Mouse (Mus musculus) ES-CJ7 (cell line): ENCODE measurements around the gene Amh.
"Not testable (repeated sequence)": the region's sequence is repeated elsewhere in the genome, so short reads cannot be mapped to it uniquely, and the experiment has no call there.

ENCODE experiments used
- DNase-seq: peaks from one replicate; pipeline ENCODE4 v3.0.0; 2011; ENCODE audit warnings: low read depth, low spot score

The Amh gene

DNA sequence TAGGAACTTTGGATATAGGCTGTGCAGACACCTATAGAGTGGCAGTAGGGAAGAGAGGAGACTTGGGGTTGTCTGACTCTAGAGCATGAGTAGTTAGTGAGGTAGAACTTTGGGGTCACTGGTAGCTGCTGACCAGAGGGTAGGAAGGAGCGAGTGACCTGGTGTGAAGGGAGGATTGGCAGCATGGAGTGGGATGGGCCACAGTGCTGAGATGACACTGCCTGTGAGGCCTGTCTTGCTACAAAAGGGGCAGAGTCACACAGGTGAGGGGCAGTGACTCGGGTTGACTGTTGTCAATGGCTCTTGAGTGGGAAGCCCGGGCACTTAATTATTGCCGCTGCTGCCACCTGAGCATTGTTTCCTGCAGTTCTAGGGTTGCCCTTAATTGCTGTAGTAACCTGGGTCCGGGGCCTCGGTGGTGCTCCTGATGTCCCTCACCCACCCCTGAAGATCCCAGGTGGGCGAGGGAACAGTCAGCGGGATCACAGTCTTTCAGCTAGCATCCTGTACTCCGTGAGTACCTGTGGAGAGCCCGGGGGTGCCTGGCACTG is 22.9 kb downstream of the Amh start:
- DNase-seq = no peak

DNA sequence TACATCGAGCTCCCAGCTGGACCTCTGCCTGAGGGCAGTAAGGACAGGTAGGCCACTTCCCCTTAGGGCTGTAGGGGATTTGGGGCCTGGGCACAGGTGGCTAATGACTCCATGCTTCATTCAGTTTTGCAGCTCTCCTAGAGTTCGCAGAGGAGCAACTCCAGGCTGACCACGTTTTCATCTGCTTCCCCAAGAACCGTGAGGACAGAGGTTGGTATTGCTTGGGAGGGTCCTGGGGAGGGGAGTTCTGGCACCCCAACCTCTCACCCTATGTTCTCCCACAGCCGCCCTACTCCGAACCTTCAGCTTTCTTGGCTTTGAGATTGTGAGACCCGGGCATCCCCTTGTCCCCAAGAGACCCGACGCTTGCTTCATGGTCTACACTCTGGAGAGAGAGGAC is 23.5 kb downstream of the Amh start:
- DNase-seq = not testable (repeated sequence)

DNA sequence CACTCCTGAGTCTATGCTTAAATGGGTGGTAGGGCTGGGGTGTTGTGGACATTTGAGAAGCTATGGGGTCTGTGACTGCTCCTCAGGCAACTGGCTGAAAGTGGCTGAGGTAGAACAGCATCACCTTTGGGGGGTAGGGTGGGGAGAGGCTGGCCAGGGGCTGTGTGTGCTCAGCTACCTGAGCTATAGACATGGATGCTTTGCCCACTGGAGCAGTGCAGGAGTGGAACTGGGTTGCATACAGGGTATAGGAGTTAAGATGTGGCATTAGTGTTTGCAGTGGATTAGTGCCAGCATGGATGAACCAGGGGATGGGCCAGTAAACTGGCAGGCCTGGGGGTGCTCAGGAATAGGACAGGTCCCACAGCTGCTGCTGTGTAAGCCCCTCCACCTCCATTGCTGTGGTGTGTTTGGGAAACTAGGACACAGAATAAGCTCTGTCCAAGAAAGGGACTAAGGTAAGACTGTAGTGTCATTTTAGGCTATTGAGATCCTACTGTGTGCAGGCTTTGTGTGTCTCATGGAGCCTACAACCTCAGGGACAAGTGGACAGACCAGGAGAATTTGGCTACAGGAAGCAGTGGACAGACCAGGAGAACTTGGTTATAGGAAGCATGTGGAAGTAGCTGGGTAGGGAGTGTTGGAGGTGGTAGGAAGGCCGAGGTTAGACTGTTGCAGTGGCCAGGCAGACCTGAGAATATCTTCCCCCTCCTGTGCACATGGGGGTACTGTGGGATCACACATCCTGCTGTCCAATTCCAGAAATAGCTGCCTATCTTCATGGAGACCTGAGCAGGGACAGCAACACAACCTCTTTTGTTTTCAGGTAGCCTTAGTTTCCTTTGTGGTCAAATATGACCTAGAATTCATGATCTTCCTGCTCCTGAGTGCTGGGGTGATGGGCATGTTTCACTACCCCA is 24.6 kb downstream of the Amh start:
- no peak for DNase-seq

DNA sequence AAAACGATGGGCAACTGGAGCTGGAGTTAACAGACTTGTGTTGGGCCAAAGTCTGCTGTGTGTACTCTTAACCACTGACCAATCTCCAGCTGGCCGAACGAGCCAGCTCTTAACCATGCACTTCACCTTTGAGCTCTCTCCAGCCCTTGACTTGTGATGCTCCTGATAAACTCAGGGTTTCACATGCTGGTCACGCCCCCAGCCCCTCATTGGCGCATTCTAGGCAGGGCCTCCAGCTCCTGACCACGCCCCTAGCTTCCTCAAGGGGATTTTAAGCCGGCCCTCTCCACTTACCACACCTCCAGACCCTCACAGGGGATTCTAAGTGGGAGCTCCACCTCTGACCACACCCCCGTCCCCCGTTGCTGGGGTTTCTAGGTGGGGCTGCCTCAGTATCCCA is 26.1 kb downstream of the Amh start:
- peak; percentile 93 for DNase-seq

DNA sequence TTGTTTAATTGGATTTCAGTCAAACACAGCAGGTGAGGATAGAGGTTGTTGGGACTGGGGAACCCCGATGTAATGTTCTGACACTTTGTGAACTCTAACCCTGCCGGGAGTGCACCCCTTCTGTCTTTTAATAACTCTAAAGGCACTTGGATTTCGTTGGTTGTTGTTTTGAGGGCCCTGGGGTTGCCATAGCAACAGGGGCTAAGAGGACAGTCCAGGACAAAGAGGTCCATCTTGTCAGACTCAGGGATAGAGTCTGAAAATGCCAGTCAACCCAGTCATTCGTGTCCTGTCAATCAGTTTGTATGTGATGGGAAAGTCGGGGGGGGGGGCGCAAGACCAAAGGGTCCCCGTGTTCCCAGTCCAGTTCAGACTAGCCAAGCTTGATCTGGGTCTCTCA is 27.8 kb downstream of the Amh start:
- no peak for DNase-seq

DNA sequence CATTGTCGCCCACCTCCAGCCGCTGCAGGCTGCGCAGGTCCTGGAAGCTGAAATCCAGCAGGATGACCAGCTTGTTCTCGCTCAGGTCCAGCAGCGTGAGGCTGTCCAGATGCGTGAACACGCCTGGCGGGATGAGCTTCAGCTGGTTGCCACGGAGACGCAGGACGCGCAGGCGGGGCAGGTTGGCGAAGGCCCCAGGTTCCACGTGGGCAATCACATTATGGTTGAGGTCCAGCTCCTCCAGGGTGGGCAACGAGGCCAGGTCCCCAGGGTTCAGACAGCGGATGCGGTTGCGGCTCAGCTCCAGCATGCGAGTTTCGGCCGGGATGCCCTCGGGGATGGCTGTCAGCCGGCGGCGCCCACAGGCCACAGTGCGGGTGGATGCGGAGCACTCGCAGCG is 30.6 kb downstream of the Amh start:
- DNase-seq = no peak

DNA sequence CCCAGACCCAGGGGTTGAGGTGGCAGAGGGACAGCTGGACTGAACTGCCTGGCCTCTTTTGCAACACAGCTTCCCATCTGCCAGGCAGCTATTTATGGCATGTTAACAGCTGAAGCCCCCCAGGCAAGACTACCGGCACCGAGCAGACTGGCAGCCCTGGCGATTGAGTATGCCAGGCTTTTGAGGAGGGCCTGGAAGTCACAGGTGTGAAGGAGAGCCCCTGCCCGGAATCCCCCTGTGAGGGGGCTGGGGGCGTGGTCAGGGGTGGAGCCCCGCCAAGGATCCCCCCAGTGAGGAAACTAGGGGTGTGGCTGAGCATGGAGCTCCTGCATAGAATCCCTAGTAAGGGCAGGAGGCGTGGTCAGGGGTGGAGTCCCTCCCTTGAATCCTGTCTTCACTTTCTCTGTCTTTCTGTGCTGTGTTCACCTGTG is 31.9 kb downstream of the Amh start:
- peak; percentile 41 for DNase-seq

DNA sequence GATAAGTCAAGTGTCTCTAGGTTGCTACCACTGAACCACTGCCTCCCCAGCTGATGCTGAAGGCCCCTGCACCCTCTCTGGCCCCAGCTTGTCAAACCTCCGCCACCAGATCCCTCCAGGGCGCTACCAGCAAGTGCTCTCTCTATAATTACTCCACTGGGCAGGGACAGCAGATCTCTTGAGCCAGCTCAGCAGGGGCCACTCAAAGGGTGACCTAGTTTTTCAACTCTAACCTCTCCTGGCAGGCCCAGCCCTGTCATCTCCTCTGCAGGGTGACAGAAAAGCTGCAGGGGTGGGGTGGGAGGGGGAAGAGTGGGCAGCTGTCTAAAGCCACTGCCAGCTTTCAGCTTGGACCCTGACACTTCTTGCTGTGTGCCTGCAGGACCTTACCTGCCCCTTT is 32.8 kb downstream of the Amh start:
- DNase-seq = no peak

DNA sequence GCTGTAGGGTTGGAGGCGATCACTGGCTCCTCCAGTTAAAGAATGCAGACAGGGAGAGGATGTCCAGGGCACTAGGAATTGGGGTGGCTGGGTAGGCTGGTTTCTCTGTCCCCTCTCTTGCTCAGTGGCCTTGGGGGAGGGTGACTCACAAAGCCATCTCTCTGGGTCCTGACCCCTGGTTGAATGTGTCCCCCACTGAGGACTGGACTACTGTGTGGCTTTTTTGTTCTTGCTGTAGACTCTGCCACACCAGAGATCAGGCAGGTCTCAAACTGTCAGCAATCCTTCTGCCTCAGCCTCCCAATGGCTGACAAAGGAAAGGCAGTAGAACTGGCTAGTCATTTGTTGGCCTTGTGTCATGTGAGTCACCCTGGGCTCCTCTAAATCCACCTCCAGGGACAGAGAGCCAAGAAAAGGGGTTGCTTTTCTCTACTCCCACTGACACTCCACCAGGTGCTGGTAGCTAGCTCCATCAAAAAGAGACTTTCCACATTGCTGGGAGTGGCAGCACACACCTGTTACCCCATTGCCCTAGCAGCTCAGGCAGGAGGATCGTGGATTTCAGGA is 33.4 kb downstream of the Amh start:
- DNase-seq = no peak

DNA sequence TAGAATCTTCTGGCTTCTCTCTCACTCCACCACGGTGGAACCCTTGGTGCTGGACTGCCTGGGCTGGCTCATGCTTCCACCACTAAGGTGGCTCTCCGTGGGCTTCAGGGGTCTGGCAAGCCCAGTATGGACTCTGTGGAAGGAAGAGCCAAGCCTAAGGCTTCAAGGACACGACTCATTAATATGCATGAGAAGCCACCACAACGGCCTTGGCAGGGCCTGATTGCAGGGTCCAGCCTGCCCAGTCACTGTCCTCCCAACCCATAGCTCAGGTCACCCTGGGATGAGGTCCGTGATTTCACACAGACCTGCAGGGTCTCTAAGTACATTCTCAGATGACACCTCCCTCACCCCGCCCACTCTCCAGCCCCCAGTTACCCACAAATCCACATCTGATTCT is 34.8 kb downstream of the Amh start:
- DNase-seq = no peak

DNA sequence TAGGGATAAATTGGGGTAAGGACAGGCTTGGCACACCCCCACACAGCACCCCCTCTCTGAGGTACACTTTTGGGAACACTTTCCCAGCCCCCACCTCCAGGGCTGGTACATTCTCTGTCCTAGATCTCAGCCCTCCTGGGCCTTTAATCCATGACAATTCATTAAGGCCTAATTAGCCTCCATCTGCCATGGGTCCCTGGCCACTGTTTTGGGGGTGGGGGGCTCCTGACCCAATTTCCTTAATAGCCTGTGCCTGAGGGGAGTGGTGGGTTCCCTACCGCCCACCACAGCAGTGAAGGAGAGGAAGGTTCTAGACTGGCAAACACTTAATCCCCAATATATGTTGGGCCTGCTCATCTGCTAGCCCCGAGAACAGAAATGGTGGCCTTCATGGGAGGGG is 36.6 kb downstream of the Amh start:
- DNase-seq = no peak

DNA sequence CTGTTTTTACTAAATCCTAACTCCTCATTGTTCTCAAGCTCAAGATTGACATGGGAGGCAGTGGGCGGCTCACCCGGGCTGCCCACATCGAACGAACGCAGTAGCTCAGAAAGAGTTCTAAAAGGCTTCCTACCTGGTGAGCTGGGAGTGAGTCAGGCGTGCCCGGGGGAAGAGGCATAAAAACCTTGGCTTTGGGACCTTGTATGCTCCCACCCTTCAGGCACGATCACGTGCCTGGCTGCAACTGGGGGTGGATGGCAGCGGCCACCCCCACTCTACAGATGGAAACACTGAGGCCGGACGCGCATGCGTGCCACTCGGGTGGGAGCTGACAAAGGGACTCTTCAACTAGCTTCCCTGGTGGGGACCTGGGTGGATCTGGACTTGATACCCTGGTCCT is 37.3 kb downstream of the Amh start:
- DNase-seq = no peak

DNA sequence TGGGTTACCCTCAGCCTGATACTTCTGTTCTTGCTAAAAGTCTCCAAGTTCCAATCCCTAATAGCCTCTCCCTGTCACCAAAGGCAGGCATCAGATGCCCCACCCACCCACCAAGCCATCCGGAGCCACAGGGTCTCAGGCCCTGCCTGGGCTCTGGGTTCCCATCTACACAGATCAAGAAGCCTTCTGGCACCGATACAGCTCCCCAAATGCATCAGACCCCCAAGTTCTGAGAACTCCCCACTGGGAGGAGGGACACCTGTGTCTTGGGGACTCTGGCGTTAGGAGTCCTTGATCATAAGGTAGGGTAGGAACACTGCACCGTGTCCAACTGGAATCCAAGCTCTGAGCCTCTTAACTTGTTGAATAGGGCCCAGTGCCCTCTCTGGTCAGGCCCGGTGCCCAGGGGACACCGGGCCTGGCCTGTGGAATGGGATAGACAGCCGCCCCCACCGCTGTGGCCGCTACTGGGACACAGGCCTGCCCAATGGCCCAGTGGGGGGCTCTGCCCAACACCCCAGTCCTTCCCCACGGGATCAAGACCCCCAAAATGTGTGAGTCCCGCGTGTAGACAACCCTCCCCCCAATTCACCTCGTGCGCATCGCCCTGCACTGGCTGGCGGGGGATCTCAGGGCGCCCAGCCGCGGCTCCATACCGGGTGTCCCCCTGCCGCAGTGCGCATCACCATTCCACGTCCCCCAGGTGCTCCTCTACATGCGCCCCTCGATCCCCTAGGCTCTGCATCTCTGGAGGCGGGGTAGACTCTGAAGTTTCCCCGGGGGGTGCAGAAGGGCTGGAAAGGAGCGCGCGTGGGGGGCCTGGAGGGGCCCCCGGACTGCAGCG is 38.3 kb downstream of the Amh start:
- no peak for DNase-seq

DNA sequence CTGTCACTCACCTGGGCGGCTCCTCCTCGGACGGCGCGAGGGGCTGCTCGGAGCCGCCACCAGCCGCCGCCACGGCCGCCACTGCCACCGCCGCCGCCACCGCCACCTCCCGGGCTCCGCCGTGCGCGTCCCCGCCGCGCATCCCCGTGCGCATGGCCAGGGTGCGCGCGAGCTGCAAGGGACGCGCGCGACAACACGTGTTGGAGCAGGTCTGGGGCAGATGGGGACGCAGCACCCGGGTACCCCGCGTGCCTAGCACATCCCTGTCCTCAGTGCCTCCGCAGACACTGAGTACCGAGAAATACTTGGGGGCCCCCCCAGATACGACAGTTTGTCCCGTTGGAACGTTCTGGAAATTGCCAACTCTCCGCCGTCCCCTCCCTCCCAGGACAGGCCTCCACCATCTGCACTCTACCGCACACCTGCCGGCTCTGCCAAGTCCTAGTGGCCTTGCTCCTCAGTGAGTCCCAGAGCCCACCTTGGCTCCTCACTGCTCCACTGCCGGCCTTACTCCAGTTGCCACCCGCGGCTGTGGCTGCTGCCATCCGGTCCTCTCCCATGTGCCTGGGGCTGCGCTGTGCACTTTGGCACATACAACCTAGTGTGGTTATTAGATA is 39.0 kb downstream of the Amh start, which contains the start of gene Lingo3:
TSS of gene Lingo3 (minus strand) at position 109 of the 617 bp plus-strand sequence.
- DNase-seq = no peak

DNA sequence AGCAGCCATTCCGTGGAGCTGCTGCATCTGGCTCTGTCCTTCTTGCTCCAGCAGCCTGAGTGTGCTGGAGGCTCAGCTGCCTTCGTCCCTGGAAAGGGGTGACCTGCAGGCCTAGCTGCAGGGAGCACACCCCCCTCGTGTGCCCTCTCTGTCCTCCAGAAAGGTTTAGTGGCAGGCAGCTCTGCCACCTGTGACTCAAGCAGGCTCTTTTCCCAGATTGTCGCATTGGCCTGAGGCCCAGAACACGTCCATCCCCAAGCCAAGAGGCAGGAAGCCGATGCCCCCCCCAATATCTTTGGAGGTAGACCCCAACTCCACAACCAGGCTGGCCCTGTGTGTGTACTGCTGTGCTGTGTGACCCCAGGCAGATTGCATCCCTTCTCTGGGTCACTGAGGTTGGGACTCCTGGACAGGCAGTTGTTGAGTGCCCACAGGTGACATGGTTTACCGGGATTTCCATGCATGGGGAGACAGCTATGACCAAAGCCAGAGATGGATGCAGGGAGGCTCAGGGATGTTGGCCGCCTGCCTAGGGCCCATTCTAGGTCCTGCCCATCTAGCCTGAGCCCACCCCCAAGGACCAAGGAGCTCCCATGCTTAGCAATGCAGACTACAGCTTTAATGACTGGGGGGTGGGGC is 40.1 kb downstream of the Amh start:
- no peak for DNase-seq

DNA sequence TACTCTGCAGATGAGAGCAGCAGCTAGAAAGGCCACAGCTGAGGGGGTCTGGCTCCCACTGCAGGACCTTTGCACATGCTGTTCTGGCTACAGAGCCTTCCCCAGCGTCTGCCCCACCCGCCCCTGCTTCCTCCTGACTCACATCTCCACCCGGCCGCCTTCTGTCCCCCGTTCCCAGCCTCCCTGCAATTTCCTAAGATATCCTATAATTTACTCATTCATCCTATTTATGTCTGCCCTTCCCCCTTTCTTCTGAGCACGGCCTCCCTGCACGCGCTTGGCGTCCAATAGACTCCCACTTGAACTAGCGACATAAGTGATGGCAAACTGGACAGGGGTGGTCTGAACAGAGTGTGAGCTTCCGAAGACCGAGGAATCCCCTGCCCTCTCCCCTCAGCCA is 40.7 kb downstream of the Amh start:
- no peak for DNase-seq

DNA sequence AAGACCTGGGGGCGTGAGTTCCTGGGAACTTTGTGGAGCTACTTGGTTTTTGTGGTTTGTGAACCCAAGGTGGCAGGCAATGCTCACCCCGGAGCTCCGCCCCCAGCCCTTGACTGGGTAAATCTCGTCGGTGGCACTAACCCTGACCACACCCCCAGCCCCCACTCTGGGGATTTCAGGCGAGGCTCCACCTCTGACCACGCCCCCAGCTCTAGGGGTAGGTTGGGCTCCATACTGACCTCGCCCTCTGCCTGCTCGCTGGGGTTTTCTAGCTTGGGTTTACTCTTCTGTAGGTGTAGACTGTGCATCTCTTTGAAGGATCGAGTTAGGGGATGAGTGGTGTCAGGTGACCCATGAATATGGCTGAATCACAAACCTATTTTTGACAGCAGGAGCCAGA is 43.5 kb downstream of the Amh start:
- peak; percentile 94 for DNase-seq

DNA sequence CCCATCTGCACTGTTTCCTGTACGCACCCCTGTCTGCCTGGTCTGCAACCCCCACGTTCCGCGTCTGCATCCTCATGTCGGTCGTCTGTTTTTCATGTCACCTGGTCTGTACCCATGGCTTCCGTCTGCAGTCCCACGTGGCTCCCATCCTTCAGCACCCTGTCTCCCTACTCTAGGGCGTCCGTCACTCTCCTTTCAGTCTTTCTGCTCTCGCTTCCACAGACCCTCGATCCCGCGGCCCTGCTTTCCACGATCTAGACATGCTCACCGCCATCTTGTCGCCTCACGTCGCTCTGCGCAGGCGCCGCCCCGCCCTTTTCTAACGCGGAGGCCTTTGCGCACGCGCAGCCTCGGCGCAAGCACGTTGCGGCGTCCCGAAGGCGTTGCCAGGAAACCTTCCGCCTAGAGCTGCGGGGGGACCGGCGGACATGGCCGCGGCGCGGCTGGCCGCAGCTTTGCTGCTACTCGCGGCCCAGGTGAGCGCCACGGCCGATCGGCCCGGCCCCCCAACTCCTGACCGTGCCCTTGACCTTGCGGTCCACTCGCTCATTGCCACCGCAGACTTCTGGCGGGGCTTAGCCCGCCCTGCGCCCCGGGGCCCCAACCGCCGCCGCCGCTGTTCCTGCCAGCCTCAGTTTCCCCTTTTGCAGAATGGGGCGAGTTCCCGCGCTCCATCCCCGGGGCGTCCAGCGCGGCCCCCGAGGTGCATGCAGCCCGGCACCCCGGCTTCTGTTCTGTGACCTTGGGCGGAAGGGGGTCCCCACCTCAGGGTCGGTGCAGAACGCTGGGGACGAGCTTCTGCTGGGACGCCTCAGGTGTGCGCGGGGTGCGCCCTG is 50.1 kb downstream of the Amh start, which contains the start of the genes Lsm7 and Sppl2b:
TSS of gene Lsm7 (minus strand) at position 297 of the 836 bp plus-strand sequence.
TSS of gene Sppl2b (plus strand) at position 363 of the 836 bp plus-strand sequence.
- peak; percentile 96 for DNase-seq

DNA sequence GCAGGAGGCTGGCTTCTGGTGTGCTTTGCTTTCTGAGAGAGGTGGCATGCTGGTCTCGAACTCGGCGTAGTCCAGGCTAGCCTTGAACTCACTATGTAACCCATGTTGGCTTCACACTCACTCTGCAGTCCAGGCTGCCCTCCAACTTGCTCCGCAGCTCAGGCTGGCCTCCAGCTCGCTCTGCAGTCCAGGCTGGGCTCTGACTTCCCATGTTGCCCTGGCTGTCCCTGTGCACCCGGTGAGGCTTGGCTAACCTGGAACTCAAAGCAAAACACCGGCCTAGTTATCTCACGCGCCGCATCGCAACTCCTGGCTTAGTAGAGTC is 50.7 kb downstream of the Amh start:
- DNase-seq = no peak

DNA sequence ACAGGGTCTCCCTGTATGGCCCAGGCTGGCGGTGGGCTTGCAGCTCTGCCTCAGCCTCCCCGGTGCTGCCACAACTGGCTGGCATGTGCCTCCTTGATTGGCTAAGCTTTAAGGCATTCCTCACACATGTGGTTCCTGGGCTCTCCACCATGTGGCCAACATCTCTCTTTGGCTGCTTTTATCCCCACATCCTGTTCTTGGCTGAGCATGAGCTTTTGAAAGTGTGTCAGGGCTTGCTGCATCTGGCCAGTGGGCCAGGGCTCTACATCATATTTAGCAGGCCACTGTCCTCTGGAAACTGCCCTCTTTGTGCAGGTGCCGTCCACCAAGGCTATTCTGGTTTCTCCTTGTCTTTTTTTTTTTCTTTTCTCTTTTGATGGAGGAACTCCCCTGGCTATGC is 51.2 kb downstream of the Amh start:
- DNase-seq = no peak
